Mouse (Mus musculus) gastrocnemius, adult 8-10 months (tissue): ENCODE measurements around the gene Med15. TPM values are rescaled to one million over a fixed set of nuclear protein-coding genes. Genes with fewer than 3 reads are reported as not detected.
A peak's percentile ranks its signal among the peaks of the same experiment; 100 is the strongest.

Source experiments
- DNase-seq, 2 experiments: peaks; one replicate each; pipeline ENCODE4 v3.0.0; 2022; ENCODE audit warnings: low spot score in 2 of 2
- total RNA-seq, 4 experiments: library from RNA; stranded (reverse); gene quantifications; 2 replicates each; pipeline ENCODE4 v1.2.4; 2022

Med15 gene
- total RNA-seq, 4 experiments from 2014 or later, result 11.7 to 16.7 (median 14.4) TPM

- no peak for DNase-seq
Observed at GRCm38 (mm10) chr16:17732431-17732830, 260 bp downstream of the Med15 start.

GRCm38 (mm10) chr16:17732021-17732420 lies 670 bp downstream of the Med15 start:
- no peak for DNase-seq

GRCm38 (mm10) chr16:17729974-17730373 lies 2.7 kb downstream of the Med15 start:
- no peak for DNase-seq

GRCm38 (mm10) chr16:17727179-17727861 lies 5.4 kb downstream of the Med15 start:
- peak in 1 of 2 experiments; percentile 7 for DNase-seq

- no peak for DNase-seq
Observed at GRCm38 (mm10) chr16:17724448-17724847, 8.2 kb downstream of the Med15 start.

GRCm38 (mm10) chr16:17723325-17723626 lies 9.4 kb downstream of the Med15 start:
- no peak for DNase-seq

- peak; percentile 82 to 86 for DNase-seq
Observed at GRCm38 (mm10) chr16:17722461-17723324, 10.0 kb downstream of the Med15 start.

- DNase-seq, result no peak
Observed at GRCm38 (mm10) chr16:17721822-17722460, 10.8 kb downstream of the Med15 start.

GRCm38 (mm10) chr16:17721114-17721808 lies 11.4 kb downstream of the Med15 start:
- no peak for DNase-seq

GRCm38 (mm10) chr16:17717791-17718190 lies 14.9 kb downstream of the Med15 start:
- no peak for DNase-seq

GRCm38 (mm10) chr16:17707541-17707940 lies 25.1 kb downstream of the Med15 start:
- no peak for DNase-seq

GRCm38 (mm10) chr16:17701043-17701405 lies 31.7 kb downstream of the Med15 start:
- DNase-seq, result no peak

- DNase-seq, result no peak
Observed at GRCm38 (mm10) chr16:17700386-17701042, 32.2 kb downstream of the Med15 start.

GRCm38 (mm10) chr16:17694860-17695259 lies 37.8 kb downstream of the Med15 start:
- no peak for DNase-seq

- no peak for DNase-seq
Observed at GRCm38 (mm10) chr16:17669886-17670285, 62.8 kb downstream of the Med15 start.

- no peak for DNase-seq
Observed at GRCm38 (mm10) chr16:17665568-17665967, 67.1 kb downstream of the Med15 start.

GRCm38 (mm10) chr16:17656212-17656871 lies 76.3 kb downstream of the Med15 start:
- no peak for DNase-seq

GRCm38 (mm10) chr16:17654188-17654795 lies 78.4 kb downstream of the Med15 start:
- DNase-seq, result no peak

GRCm38 (mm10) chr16:17653601-17654000 lies 79.1 kb downstream of the Med15 start:
- DNase-seq, result no peak

- no peak for DNase-seq
Observed at GRCm38 (mm10) chr16:17652607-17653006, 80.1 kb downstream of the Med15 start.
